Mouse (Mus musculus) ZHBTc4 (cell line): ENCODE data around the gene Arg2.
A peak's percentile ranks its signal among the peaks of the same experiment; 100 is the strongest.

Experiments used
- DNase-seq: peaks from one replicate; pipeline ENCODE4 v3.0.0-alpha.2; 2011; ENCODE audit warnings: low read depth, low spot score

The Arg2 gene

DNA sequence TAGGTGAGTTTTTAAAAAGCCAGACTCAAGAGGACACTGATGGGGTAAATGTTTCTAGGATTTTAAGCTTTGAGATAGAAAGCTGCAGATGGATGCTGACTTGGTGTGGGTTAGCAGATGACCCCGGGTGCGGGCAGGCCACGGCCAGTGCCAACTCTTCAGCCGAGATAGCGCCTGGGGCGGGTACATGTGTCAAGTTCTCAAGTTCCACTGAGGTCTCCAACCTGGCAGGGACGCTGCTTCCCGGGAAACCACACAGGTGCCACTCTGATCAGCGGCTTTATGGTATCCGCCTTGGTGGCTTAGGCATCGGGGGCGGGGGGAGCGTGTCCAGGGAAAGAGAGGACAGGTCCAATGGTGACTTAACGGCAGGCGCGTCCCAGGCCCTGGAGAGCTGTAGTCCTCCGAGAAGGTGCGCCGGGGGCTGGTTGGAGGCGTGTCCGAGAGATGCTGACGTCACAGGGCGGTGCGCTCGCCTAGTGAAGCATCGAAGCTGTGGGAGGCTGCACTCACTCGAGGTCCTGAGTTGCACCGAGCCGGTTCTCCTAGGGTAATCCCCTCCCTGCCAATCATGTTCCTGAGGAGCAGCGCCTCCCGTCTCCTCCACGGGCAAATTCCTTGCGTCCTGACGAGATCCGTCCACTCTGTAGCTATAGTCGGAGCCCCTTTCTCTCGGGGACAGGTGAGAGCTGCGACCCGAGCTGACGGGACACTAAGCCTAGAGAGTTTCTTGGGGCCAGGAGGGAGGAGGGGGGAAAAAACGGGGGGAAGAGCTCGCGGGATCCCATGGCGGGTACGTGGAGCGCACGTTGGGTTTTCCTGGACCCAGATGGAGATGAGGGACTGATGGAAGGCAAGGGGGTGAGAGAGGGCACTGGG, at the start of gene Arg2:
Gene Arg2, plus strand, starts transcription at position 479 of the 879 bp plus-strand sequence.
- peak; percentile 88 for DNase-seq

DNA sequence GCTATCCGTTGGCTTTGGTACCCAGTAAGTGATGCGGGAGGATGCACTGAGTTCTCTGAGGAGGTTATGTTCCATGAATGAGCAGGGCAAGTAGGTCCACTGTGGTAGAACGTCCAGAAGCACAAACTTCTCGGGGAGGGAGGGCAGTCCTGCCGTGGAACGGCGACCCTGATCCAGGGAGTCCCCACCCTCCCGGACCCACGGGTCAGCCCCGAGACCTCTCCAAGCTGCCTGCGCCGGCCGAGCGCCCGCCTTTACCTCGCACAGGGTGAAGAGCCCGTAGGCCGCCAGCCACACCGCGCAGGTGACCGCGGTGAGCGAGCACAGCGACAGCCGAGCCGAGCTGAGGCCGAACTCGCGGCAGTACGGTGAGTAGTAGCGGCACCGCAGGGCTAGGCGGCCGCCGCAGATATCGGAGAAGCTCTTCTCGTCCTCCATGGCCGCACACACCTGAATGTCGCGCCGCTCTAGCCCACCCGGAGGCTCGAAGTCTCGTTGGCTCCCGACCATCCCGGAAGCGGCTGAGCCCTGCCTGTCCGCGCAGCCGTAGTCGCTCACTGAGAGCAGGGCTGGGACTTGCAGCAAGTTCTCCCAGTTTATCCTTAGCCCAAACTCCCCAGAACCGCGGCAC, 41.3 kb upstream of the Arg2 start, which contains the start of gene Pigh:
Gene Pigh, minus strand, starts transcription at position 470 of the 631 bp plus-strand sequence.
- peak; percentile 94 for DNase-seq

DNA sequence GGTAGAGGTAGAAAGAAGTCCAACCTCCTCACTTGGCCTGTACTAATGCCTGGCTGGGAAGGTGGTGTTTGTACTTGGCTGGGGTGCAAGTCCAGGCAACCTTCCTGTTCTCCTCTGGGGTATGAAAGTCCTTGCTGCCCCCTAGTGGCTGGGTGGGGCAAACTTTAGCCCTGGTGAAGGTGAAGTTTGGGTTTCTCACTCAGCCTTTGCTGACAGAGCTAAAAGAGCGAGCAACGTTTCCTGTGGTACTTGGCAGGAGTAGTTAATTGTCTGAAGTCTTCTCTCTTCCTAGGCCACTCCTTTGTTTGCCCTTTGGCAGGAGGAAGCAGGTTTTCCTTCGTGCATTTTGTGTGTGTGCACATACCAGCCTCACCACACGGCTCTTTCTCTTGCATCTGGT, 38.0 kb upstream of the Arg2 start:
- peak; percentile 76 for DNase-seq

DNA sequence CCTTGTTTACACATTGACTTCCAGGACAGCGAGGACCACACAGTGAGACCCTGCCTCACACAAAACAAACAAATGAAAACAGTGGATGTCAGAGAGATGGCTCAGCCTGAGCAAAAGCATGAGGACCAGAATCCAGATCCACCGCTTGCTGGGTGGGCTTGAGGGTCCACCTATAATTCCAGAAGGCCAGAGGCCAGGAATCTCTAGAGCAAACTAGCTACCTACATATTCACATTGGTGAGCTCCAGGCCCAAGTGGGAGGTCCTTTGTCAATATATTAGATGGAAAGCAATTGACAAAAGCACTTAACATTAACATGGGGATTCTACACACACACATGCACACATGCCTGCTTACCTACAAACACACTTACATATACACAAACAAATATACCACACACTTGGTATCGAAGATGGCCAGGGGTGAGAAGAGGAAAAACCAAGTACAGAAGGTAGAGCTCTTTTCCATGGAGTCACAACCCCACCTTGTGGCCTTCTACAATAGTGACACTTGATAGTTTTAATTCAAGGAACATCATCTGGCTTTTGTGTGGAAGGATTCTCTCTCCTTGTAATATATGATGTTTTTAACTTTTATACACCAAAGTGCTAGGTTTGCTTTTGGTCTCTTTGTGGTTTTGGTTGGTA, 33.3 kb upstream of the Arg2 start:
- DNase-seq: peak; percentile 69

DNA sequence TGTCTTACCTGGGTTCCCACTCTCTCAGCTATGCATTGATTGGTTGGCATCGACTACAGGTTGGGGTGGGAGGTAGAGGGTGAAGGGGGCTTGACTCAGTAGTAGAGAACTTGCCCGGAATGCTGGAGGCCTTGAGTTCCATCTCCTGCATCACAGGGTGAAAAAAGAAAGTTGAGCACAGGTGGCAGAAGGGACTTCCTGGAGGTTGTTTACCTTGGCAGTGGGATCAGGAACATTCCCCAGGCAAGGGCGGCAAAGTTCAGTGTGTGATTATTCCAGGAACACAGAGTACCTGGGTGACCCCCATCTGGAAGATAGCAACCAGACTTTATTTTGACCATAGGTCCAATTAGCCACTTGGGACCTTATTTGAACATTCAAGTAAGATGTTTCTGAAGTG, 26.8 kb upstream of the Arg2 start:
- no peak for DNase-seq

DNA sequence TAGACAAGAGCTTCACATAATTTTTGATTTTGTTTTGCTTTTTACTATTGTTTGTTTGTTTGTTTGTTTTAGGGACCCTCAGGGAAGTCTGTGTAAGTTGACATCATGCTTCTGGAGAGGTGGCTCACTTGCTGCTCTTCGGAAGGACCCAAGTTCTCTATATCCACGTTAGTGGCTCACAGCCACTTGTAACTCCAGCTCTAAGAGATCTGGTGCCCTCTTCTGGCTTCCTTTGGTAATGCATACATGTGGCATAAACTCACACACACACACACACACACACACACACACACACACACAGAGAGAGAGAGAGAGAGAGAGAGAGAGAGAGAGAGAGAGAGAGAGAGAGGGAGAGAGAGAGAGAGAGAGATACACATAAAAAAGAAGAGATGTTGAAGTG, 26.0 kb upstream of the Arg2 start:
- DNase-seq: peak; percentile 80

DNA sequence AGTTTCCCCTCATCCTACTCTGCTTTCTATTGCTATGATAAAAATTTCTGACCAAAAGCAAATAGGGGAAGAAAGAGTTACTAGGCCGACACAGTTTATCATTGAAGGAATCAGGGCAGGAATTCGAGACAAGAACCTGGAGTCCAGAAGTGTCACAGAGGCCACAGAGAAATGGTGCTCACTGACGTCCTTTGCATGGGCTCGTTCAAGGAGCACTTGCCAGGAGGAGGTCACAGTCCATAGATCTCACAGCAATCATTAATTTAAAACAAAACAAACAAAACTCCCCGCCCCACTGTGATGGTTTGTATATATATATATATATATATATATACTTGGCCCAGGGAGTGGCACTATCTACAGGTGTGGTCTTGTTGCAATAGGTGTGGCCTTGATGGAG, 25.3 kb upstream of the Arg2 start:
- no peak for DNase-seq

DNA sequence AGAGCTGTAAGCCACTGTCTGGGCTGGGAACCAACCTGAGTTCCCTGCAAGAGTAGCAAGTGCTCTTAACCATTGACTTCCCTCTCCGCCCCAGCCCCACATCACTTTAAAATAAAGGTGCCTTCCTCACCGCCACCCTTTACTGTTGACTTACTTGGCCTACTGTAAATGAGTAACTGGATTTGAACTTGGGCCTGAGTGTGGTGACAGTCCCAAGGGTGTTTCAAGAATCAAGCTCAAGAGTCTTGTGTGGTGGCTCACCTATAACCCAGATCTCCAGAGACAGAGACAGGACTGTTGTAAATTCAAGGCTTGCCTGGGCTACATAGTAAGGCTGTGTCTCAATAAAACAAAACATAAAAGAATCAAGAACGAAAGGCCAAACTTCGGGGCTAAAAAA, 11.6 kb upstream of the Arg2 start:
- no peak for DNase-seq

DNA sequence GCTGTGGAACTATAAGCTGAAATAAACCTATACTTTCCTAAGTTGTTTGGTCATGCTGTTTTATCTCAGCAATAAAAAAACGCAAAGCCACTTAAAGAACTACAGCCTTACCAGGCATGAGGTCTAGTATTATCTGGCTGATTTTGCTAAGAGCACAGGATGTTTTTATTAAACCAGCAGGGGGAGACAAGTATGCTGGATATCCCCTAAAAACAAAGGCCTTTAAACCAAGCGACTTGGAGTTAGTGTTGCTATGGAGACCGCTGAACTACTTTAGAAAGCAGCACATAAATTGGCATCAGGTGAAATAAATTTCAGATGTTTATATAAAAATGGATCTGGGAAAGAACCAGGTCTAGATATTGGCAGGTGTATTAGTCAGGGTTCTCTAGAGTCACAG, 7.8 kb upstream of the Arg2 start:
- DNase-seq: peak; percentile 35

DNA sequence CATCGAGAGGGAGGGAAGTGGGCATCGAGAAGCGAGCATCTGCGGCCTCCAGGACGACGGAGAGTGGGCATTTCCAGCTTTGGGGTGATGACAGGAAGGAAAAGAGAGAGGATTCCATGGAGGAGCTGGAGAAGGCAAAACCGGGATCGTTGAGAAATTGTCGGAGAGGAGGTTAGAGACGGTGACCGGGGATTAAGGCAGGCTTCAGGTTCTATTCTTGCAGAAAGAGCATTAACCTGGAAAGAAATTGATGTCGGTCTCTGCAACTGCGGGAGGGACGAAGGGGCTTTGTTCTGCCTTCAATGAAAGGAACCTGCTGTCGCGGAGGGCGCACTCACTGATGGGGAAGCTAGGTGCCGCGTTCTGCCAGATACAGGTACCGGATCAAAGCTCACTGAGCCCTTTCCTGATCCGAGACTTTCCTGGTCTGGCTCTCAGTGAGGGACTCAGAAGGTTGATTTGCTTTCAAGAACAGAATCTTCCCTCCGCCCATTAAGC, 650 bp downstream of the Arg2 start:
- DNase-seq: peak; percentile 30

DNA sequence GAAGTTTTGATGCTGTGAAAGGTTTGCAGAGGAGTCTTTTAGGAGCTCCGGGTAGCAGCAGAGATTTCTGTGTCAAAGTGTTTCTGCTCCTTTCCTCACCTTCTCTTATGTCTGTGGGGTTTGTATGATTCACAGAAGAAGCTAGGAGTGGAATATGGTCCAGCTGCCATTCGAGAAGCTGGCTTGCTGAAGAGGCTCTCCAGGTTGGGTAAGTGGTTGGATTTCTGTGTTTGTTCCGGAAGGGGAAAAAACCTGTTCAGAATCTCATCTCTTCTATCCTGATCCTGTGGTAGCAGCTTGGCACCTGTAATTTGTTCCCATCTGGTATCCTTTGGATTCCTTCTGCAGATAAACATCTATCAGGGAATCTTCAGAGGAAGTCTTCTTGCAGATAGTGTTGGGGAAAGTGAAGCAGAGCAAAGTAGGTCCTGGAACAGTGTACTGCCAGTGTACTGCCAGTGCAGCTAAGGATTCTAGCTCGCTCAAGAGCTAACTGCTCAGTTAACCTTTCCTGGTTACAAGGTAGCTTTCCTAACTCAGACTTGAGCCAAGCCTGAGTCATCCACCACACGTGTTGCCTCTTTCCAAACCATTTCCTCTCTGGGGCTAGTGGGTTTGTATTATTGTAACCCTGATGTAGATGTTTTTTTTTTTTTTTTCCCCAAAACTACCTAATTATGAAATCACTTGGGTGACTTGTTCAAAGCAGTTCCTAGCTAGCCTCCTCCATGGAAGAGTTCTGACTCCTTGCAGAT, 1.3 kb downstream of the Arg2 start:
- no peak for DNase-seq

DNA sequence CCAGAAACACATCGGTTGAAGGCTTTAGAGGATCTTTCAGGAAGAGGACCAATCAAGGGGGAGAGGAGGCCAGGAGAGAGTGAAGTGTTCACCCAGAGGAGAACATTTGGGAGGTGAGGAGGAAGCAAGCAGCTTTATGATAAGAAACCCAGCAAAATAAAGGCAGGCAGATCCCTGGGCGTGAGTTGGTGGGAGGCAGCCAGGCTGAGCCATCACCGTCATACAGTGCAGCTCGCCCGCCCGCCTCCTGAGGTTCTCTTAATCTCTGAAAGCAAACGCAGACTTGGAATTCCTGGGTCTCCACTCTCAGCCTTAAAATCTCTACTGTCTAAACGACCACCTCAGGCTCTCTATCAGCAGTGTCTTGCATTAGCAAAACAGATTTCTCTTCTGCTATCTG, 4.1 kb downstream of the Arg2 start:
- no peak for DNase-seq

DNA sequence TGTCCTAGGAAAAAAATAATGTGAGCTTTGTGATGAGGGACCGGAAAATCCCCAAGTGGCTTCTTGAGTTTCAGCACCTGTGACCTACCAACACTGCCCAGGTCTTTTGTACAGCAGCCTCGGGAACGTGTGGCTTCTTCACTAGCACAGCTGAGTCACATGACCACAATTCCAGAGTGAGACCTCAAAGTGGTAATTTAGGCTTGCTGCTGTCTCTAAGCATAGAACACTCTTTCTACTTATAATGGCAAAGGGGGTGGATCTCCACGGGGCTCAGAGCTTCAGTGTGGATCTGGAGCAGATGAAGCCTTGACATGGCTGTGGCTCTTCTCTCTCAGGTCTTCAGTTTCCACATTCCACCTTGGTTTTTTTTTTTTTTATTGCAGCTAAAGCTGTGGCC, 4.5 kb downstream of the Arg2 start:
- DNase-seq: no peak

DNA sequence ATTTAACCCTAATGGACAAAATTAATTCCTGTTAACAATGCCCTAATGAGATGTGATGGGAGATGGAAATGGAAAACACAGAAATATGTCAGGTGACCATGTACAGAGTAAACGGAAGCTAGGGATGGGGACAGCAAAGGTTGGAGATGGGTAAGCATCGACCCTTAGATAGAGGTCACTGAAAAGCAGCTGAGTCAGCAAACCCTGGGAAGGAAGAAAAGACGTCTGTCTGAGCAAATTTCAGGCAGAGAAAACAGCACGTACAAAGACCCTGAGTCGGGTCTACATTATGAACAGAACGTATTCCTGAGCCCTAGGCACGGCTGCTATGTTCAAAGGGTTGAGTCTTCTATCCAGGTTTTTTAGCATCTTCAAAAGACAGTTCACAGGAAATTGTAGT, 6.4 kb downstream of the Arg2 start:
- DNase-seq: no peak

DNA sequence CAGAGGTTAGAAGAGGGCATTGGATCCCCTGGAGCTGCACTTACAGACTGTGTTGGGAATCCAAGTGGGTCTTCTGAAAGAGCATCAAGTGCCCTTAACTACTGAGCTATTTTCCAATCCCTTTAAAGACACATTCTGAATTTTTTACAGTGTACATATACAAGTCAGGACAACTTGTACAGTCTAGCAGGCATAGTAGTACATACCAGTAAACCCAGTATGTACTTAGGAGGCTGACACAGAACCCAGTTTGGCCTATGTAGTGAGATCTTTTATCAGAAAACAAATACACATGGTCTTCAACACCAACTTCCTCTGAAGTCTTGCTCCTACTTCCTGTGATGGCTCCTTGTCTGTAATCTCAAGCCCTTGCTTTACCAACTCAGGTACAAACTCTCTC, 8.4 kb downstream of the Arg2 start:
- DNase-seq: no peak

DNA sequence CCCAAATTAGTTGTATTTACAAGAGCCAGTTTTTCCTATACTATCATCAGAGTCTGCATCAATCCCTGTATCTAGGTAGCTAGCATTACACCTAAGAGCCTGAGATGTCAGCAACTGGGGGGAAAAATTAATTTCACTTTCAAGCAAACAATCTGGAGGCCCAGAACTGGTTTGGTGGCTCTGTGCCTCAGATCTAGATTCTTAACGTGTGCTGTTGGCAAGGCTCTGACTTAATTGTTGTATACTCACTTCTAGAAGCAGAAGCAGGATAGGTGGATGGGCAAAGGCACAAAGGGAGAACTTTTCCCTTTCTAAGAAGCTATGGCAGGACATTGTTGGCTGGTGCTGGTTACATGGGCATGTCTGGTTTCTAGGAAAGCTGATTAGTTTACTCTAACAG, 8.8 kb downstream of the Arg2 start:
- no peak for DNase-seq

DNA sequence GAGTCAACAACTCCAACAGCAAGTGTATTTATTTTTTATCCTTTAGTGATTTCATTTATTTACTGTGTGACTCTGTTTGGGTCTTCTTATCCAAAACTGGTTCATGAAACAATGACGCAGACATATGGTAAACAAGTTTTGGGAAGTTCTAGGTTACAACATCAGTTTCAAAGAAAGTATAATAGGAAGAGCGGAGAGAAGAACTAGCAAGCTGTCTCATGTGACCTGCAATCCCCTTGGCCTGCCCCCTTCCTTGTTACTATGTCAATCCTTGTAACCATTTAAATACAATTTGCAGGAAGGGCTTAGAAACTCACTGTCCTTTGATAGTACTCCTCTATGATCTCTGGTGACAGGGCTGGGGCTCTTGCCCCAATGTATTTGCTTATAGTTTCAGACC, 10.2 kb downstream of the Arg2 start:
- DNase-seq: no peak

DNA sequence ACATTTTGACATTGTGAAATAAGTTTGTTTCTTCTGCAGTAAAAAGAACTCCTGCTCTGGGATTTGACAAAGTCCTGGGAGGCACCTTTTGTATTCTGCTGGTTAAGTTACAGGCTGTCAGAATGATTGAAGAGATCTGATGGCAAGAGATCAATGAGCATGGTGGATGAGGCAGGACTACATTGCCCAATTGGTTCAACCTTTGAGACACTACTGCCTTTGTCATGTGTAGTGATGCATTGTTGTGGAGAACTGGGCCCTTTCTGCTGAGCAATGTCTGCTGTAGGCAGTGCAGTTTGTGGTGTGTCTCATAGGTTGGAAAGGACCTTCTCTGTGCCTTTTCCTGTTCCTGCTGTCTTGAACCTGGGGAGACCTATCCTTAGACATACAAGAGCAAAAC, 10.8 kb downstream of the Arg2 start:
- peak; percentile 67 for DNase-seq

DNA sequence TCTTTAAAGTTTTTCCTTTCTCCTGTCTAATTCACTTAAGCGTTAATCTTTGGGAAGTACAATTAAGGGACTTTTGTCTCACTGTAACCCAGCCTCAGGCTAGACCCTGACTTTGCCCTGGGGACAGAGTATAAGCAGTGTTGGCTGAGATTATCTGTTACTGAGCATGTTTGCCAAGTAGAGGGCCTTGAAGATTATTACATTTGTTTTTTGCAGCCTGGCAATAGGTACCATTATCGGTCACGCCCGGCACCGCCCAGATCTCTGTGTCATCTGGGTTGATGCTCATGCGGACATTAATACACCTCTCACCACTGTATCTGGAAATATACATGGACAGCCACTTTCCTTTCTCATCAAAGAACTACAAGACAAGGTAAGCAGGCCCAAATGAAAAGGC, 19.1 kb downstream of the Arg2 start:
- no peak for DNase-seq

DNA sequence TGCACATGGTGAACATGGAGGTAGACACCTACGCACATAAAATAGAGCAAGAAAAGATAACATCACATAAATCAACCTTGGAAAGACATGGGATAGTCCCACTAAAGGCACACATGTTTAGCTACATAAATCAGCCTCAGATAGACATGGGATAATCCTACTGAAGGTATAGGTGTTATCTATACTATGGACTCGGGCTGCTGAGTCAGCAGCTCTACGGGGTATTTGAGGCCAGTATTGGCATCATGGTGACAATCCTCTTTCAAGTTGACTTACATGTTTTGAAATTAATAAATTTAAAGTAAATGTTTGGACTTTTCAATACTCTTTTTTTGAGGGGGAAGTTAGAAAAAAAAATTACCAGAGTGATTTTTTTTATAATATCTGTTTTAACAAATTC, 32.3 kb downstream of the Arg2 start:
- no peak for DNase-seq

DNA sequence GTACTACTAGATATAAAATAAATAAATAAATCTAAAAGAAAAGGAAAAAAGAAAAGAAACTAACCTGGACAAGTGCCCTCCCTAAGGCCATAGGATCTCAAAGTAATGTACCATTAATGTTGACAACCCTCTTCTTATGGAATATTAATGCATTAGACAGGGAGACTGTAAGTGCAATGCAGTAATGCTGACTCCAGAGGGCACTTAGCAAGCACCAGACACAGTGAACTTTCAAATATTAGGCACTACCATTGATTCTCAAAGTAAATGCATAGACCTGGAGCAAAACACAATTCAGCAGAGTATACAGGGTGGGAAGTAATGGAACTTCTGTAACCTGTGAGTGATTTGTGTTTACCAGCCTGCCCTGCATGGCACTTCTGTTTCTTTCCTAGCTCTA, 38.6 kb downstream of the Arg2 start:
- no peak for DNase-seq

DNA sequence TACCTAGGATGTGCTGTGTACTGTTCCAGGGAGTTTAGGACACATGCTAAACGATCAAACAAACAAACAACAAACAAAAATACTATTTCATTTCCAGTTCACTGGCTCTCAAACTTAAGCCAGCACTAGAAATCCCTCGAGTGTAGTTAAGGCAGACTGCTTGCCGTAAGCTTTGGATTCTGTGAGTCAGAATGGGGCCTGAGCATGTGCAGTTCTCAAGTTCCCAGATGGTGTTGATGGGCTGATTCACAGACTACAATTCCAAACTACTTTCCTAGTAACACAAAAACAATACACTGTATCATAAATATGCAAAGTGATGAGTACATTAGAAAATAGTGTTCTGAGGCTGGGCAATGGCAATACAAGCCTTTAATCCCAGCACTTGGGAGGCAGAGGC, 39.8 kb downstream of the Arg2 start:
- DNase-seq: no peak
